Mouse (Mus musculus) MEL (cell line): ENCODE measurements around the gene Gm10277.

Experiments
- CTCF ChIP-seq, 3 experiments: IDR thresholded peaks in 2 of 3; conservative IDR thresholded peaks in 1 of 3; 2 replicates each; pipeline ENCODE4 v1.5.1; 2011 to 2012; ENCODE audit warnings: low read length in 3 of 3, low read depth in 2 of 3, mild to moderate bottlenecking in 2 of 3, improper control_type of control experiment in 1 of 3, inconsistent platforms in 1 of 3, mixed read lengths in 1 of 3, moderate library complexity in 1 of 3; ENCODE audit not compliant: control insufficient read depth in 1 of 3, insufficient read depth in 1 of 3, poor library complexity in 1 of 3, severe bottlenecking in 1 of 3
- E2F4 ChIP-seq: IDR thresholded peaks from 2 replicates; pipeline ENCODE4 v1.6.1; 2011; ENCODE audit warnings: low read depth, low read length, improper control_type of control experiment, borderline replicate concordance
- ETS1 ChIP-seq: IDR thresholded peaks from 2 replicates; pipeline ENCODE4 v1.6.1; 2012; ENCODE audit warnings: low read depth, mild to moderate bottlenecking, inconsistent platforms, low read length, improper control_type of control experiment, moderate library complexity
- GATA1 ChIP-seq: IDR thresholded peaks from 2 replicates; pipeline ENCODE4 v1.6.1; 2011; ENCODE audit warnings: low read depth, low read length, improper control_type of control experiment
- HCFC1 ChIP-seq: IDR thresholded peaks from 2 replicates; pipeline ENCODE4 v1.6.1; 2012; ENCODE audit warnings: low read depth, mild to moderate bottlenecking, inconsistent platforms, low read length, improper control_type of control experiment, moderate library complexity
- JUND ChIP-seq: IDR thresholded peaks from 2 replicates; pipeline ENCODE4 v1.6.1; 2011; ENCODE audit warnings: low read depth, mild to moderate bottlenecking, improper control_type of control experiment, low read length
- POLR2A ChIP-seq, 2 experiments: IDR thresholded peaks; 2 replicates each; pipeline ENCODE4 v1.6.1; 2011 to 2012; ENCODE audit warnings: low read length in 2 of 2, mild to moderate bottlenecking in 2 of 2, control low read depth in 1 of 2, improper control_type of control experiment in 1 of 2, low read depth in 1 of 2, moderate library complexity in 1 of 2; ENCODE audit not compliant: control insufficient read depth in 1 of 2, insufficient read depth in 1 of 2, poor library complexity in 1 of 2
- ZKSCAN1 ChIP-seq: IDR thresholded peaks from 2 replicates; pipeline ENCODE4 v1.6.1; 2012; ENCODE audit warnings: low read depth, mild to moderate bottlenecking, inconsistent platforms, low read length, improper control_type of control experiment, moderate library complexity

- TF ChIP-seq JUND, result no peak
- TF ChIP-seq POLR2A (IDR thresholded peaks at IDR 0.05; ENCODE audit: control insufficient read depth in 1 of 2, insufficient read depth in 1 of 2, low read depth in 1 of 2, low read length in 2 of 2, poor library complexity in 1 of 2), result no peak
- no peak for TF ChIP-seq CTCF (IDR thresholded peaks at IDR 0.05 in 2 of 3, conservative IDR thresholded peaks at IDR 0.05 in 1 of 3; ENCODE audit: control insufficient read depth in 1 of 3, insufficient read depth in 1 of 3, low read depth in 2 of 3, low read length in 3 of 3, poor library complexity in 1 of 3, severe bottlenecking in 1 of 3)
- no peak for TF ChIP-seq ETS1
- TF ChIP-seq HCFC1, result no peak
- no peak for TF ChIP-seq ZKSCAN1
- TF ChIP-seq GATA1, result no peak
- no peak for TF ChIP-seq E2F4
Observed at GRCm38 (mm10) chr11:77748996-77749395, 38.6 kb downstream of the Gm10277 start.
